Mouse (Mus musculus) testis, adult 2 months (tissue): ENCODE results near the gene Clec16a.

Experiments
- CTCF ChIP-seq: fragments of 200-500 bp; IDR thresholded peaks from 2 replicates; pipeline ENCODE4 v1.5.1; 2012; ENCODE audit warnings: low read depth, mild to moderate bottlenecking, inconsistent platforms, low read length, moderate library complexity; ENCODE audit not compliant: control insufficient read depth, insufficient read depth, insufficient replicate concordance
- POLR2A ChIP-seq: fragments of 200-500 bp; IDR thresholded peaks from 2 replicates; pipeline ENCODE4 v1.6.1; 2012; ENCODE audit warnings: low read depth, mild to moderate bottlenecking, inconsistent platforms, low read length, moderate library complexity; ENCODE audit not compliant: control insufficient read depth

GRCm38 (mm10) chr16:10769661-10770060 is 224.5 kb downstream of the Clec16a start:
- TF ChIP-seq CTCF (no peak), POLR2A (no peak)
